Mouse (Mus musculus) spleen, postnatal 36 days (tissue): ENCODE data around the gene Cacna1c.
"Not testable (repeated sequence)": the region's sequence is repeated elsewhere in the genome, so short reads cannot be mapped to it uniquely, and the experiment has no call there.

Experiments used
- DNase-seq, 2 experiments: peaks; one replicate each; pipeline ENCODE4 v3.0.0; 2022; ENCODE audit warnings: low spot score in 2 of 2, mixed read lengths in 1 of 2

Gene Cacna1c

GRCm38 (mm10) chr6:119213375-119213774, 17.2 kb upstream of the Cacna1c start:
- DNase-seq = no peak

GRCm38 (mm10) chr6:119206006-119206405, 9.8 kb upstream of the Cacna1c start:
- not testable (repeated sequence) for DNase-seq

- DNase-seq = no peak
Measured at GRCm38 (mm10) chr6:119204915-119205314, 8.7 kb upstream of the Cacna1c start.

- no peak for DNase-seq
Measured at GRCm38 (mm10) chr6:119204286-119204685, 8.1 kb upstream of the Cacna1c start.

GRCm38 (mm10) chr6:119201575-119201974, 5.4 kb upstream of the Cacna1c start:
- no peak for DNase-seq

- DNase-seq = no peak
Measured at GRCm38 (mm10) chr6:119200362-119200761, 4.1 kb upstream of the Cacna1c start.

GRCm38 (mm10) chr6:119199274-119199879, 3.2 kb upstream of the Cacna1c start:
- no peak for DNase-seq

- DNase-seq = no peak
Measured at GRCm38 (mm10) chr6:119198534-119199273, 2.5 kb upstream of the Cacna1c start.

- no peak for DNase-seq
Measured at GRCm38 (mm10) chr6:119194601-119195000, 1.6 kb downstream of the Cacna1c start.

- DNase-seq = no peak
Measured at GRCm38 (mm10) chr6:119194161-119194560, 2.1 kb downstream of the Cacna1c start.

GRCm38 (mm10) chr6:119193571-119194154, 2.6 kb downstream of the Cacna1c start:
- no peak for DNase-seq

GRCm38 (mm10) chr6:119191478-119191877, 4.7 kb downstream of the Cacna1c start:
- no peak for DNase-seq

GRCm38 (mm10) chr6:119187631-119188030, 8.6 kb downstream of the Cacna1c start:
- DNase-seq = no peak

GRCm38 (mm10) chr6:119186658-119187057, 9.6 kb downstream of the Cacna1c start:
- DNase-seq = no peak

GRCm38 (mm10) chr6:119183781-119184180, 12.4 kb downstream of the Cacna1c start:
- DNase-seq = no peak

GRCm38 (mm10) chr6:119182211-119182610, 14.0 kb downstream of the Cacna1c start:
- DNase-seq = no peak

- no peak for DNase-seq
Measured at GRCm38 (mm10) chr6:119180188-119180587, 16.0 kb downstream of the Cacna1c start.

GRCm38 (mm10) chr6:119177101-119177500, 19.1 kb downstream of the Cacna1c start:
- no peak for DNase-seq

- no peak for DNase-seq
Measured at GRCm38 (mm10) chr6:119176103-119176502, 20.1 kb downstream of the Cacna1c start.

GRCm38 (mm10) chr6:119175078-119175853, 21.0 kb downstream of the Cacna1c start, which contains the start of gene Dcp1b:
Dcp1b (plus strand) TSS chr6:119175253.
- DNase-seq = peak; percentile 86

- DNase-seq = no peak
Measured at GRCm38 (mm10) chr6:119174307-119175074, 21.7 kb downstream of the Cacna1c start.
